Mouse (Mus musculus) embryonic stem cell, embryonic (primary cell): ENCODE data around the gene Nod1.

ENCODE experiments used
- CTCF ChIA-PET, 4 experiments: fragments of 300-600 bp in 2 of 4; fragments of 350-600 bp in 2 of 4; sonication (Branson Sonifier 250); formaldehyde crosslinking; loops; one replicate each; lab custom pipeline; 2022; ENCODE audit warnings: inconsistent platforms in 2 of 4; lab: Charles Lee
- POLR2A ChIA-PET, 4 experiments: fragments of 300-600 bp in 2 of 4; fragments of 350-600 bp in 2 of 4; sonication (Branson Sonifier 250); formaldehyde crosslinking; loops; one replicate each; lab custom pipeline; 2022; ENCODE audit warnings: antibody characterized with exemption in 4 of 4, inconsistent platforms in 1 of 4; lab: Charles Lee

The Nod1 gene

GRCm38 (mm10) chr6:54933866-54934265 lies 38.5 kb downstream of the Nod1 start:
- CTCF ChIA-PET = no interaction called here
- POLR2A ChIA-PET = interaction anchor here in 1 of 4 experiments (1.7 to 2.3 kb wide), 2 partner anchors 10 to 59 kb away, joined by 8 to 10 read pairs; partner anchors contain the start of gene Ggct

GRCm38 (mm10) chr6:54933216-54933615 lies 39.2 kb downstream of the Nod1 start:
- ChIA-PET POLR2A (interaction anchor here in 1 of 4 experiments (1.0 kb wide), 1 partner anchor 10 kb away, joined by 4 read pairs; no protein-coding TSS in a partner anchor), CTCF (interaction anchor here in 1 of 4 experiments (0.7 kb wide), 1 partner anchor 80 kb away, joined by 3 read pairs; no protein-coding TSS in a partner anchor)

- POLR2A ChIA-PET = interaction anchor here in 1 of 4 experiments (1.0 kb wide), 1 partner anchor 11 kb away, joined by 4 read pairs; no protein-coding TSS in a partner anchor
- CTCF ChIA-PET = no interaction called here
Observed at GRCm38 (mm10) chr6:54932526-54932925, 39.9 kb downstream of the Nod1 start.

- ChIA-PET POLR2A (no interaction called here), CTCF (no interaction called here)
Observed at GRCm38 (mm10) chr6:54931641-54932040, 40.8 kb downstream of the Nod1 start.

GRCm38 (mm10) chr6:54927946-54928345 lies 44.5 kb downstream of the Nod1 start:
- POLR2A ChIA-PET = interaction anchor here in 1 of 4 experiments (0.6 kb wide), 1 partner anchor 242 kb away, joined by 3 read pairs; no protein-coding TSS in a partner anchor

GRCm38 (mm10) chr6:54926899-54927298 lies 45.5 kb downstream of the Nod1 start:
- POLR2A ChIA-PET = interaction anchor here in 2 of 4 experiments (0.8 to 1.2 kb wide), 3 partner anchors 13 to 37 kb away, joined by 3 to 5 read pairs (median 4); no protein-coding TSS in a partner anchor
- CTCF ChIA-PET = no interaction called here

More at GRCm38 (mm10) chr6:54927946-54928345, 44.5 kb downstream of the Nod1 start:
- CTCF ChIA-PET = no interaction called here

GRCm38 (mm10) chr6:54925736-54926440 lies 46.5 kb downstream of the Nod1 start:
- POLR2A ChIA-PET = interaction anchor here in 2 of 4 experiments (0.9 to 1.7 kb wide), 7 partner anchors 9 to 217 kb away, joined by 3 to 6 read pairs (median 4); partner anchors contain the start of gene Ggct (in 1 of the 2)

GRCm38 (mm10) chr6:54924538-54924937 lies 47.9 kb downstream of the Nod1 start:
- CTCF ChIA-PET = no interaction called here
- POLR2A ChIA-PET = interaction anchor here in 2 of 4 experiments (0.5 to 1.4 kb wide), 2 partner anchors 54 to 216 kb away, joined by 3 to 5 read pairs; no protein-coding TSS in a partner anchor

More at GRCm38 (mm10) chr6:54925736-54926440, 46.5 kb downstream of the Nod1 start:
- CTCF ChIA-PET = interaction anchor here in 1 of 4 experiments (0.5 kb wide), 1 partner anchor 62 kb away, joined by 3 read pairs; no protein-coding TSS in a partner anchor

- POLR2A ChIA-PET = no interaction called here
- CTCF ChIA-PET = interaction anchor here in 1 of 4 experiments (1.3 kb wide), 1 partner anchor 74 kb away, joined by 3 read pairs; the partner anchor contains the start of gene Ggct
Observed at GRCm38 (mm10) chr6:54918521-54918920, 53.9 kb downstream of the Nod1 start.

GRCm38 (mm10) chr6:54917523-54917922 lies 54.9 kb downstream of the Nod1 start:
- ChIA-PET POLR2A (interaction anchor here in 1 of 4 experiments (1.6 kb wide), 1 partner anchor 18 kb away, joined by 8 read pairs; no protein-coding TSS in a partner anchor), CTCF (interaction anchor here in 3 of 4 experiments (0.6 to 1.5 kb wide), 5 partner anchors 17 to 250 kb away, joined by 3 to 4 read pairs (median 3); partner anchors contain the start of gene Ggct (in 1 of the 3))

GRCm38 (mm10) chr6:54916941-54917340 lies 55.5 kb downstream of the Nod1 start:
- ChIA-PET CTCF (interaction anchor here in 3 of 4 experiments (0.6 to 1.6 kb wide), 4 partner anchors 99 to 250 kb away, joined by 3 to 5 read pairs (median 4); no protein-coding TSS in a partner anchor), POLR2A (interaction anchor here in 1 of 4 experiments (1.6 kb wide), 1 partner anchor 18 kb away, joined by 8 read pairs; no protein-coding TSS in a partner anchor)

GRCm38 (mm10) chr6:54916163-54916562 lies 56.2 kb downstream of the Nod1 start:
- POLR2A ChIA-PET = interaction anchor here in 2 of 4 experiments (1.1 to 1.6 kb wide), 2 partner anchors 19 to 76 kb away, joined by 4 to 8 read pairs; partner anchors contain the start of gene Ggct (in 1 of the 2)
- CTCF ChIA-PET = interaction anchor here in 2 of 4 experiments (1.5 to 1.6 kb wide), 2 partner anchors 101 to 251 kb away, joined by 3 to 5 read pairs; no protein-coding TSS in a partner anchor

- POLR2A ChIA-PET = no interaction called here
Observed at GRCm38 (mm10) chr6:54914977-54915376, 57.4 kb downstream of the Nod1 start.

GRCm38 (mm10) chr6:54906053-54907040 lies 66.1 kb downstream of the Nod1 start:
- CTCF ChIA-PET = interaction anchor here in 1 of 4 experiments (1.2 kb wide), 1 partner anchor 201 kb away, joined by 4 read pairs; no protein-coding TSS in a partner anchor
- POLR2A ChIA-PET = interaction anchor here in 3 of 4 experiments (0.5 to 2.2 kb wide), 8 partner anchors 10 to 1590 kb away, joined by 3 to 6 read pairs (median 4); partner anchors contain the start of gene Gars (in 1 of the 3)

More at GRCm38 (mm10) chr6:54914977-54915376, 57.4 kb downstream of the Nod1 start:
- CTCF ChIA-PET = interaction anchor here in 2 of 4 experiments (0.7 to 1.0 kb wide), 2 partner anchors 95 to 106 kb away, joined by 3 to 5 read pairs; no protein-coding TSS in a partner anchor

GRCm38 (mm10) chr6:54902547-54902946 lies 69.9 kb downstream of the Nod1 start:
- ChIA-PET CTCF (no interaction called here), POLR2A (interaction anchor here in 1 of 4 experiments (1.2 kb wide), 1 partner anchor 9 kb away, joined by 3 read pairs; no protein-coding TSS in a partner anchor)

GRCm38 (mm10) chr6:54900256-54900655 lies 72.2 kb downstream of the Nod1 start:
- ChIA-PET POLR2A (interaction anchor here in 2 of 4 experiments (0.6 to 1.2 kb wide), 4 partner anchors 10 to 334 kb away, joined by 3 to 5 read pairs (median 4); partner anchors contain the start of genes Scrn1 (in 1 of the 2) and Znrf2 (in 1 of the 2)), CTCF (interaction anchor here (0.6 to 0.9 kb wide), 4 partner anchors 17 to 314 kb away, joined by 3 to 9 read pairs (median 4); partner anchors contain the start of gene Ggct (in 1 of the 4))

- POLR2A ChIA-PET = interaction anchor here in 1 of 4 experiments (1.0 kb wide), 1 partner anchor 69 kb away, joined by 3 read pairs; no protein-coding TSS in a partner anchor
Observed at GRCm38 (mm10) chr6:54891384-54891783, 81.0 kb downstream of the Nod1 start.

More at GRCm38 (mm10) chr6:54891384-54891783, 81.0 kb downstream of the Nod1 start:
- CTCF ChIA-PET = no interaction called here
